Mouse (Mus musculus): ENCODE measurements at regions not wholly inside any gene's neighbourhood (a gene's known extent, or its start where the extent isn't known, plus 50 kb on each side); places are given as distances from the start of the nearest gene placed in this dataset.

GRCm38 (mm10) chr7:124591369-124591768, 608.7 kb downstream of the Hs3st4 start:
- Histone ChIP-seq H3K36me3 (ENCODE audit: control insufficient read depth, insufficient read depth, low read length) (no peaks in the 10 kb centered on the region), H3K27me3 (ENCODE audit: control insufficient read depth, insufficient read depth, low read length) (no peaks in the 10 kb centered on the region), H3K4me2 (replicated peaks; ENCODE audit: low read depth) (no peak overlapping the region), H3K4me1 (replicated peaks; ENCODE audit: control insufficient read depth, insufficient read depth) (no peaks in the 10 kb centered on the region), H3K9ac (ENCODE audit: low read length) (no peak overlapping the region), H3K4me3 (ENCODE audit: low read depth, low read length) (no peak overlapping the region), H3K9me3 (ENCODE audit: control insufficient read depth, low read length) (no peaks in the 10 kb centered on the region), H3K27ac (replicated peaks) (no peak overlapping the region)
- ATAC-seq (ENCODE audit: low FRiP score, low TSS enrichment) (no peak), DNase-seq (ENCODE audit: low spot score) (no peak)
- TF ChIP-seq EP300 (optimal IDR thresholded peaks at IDR 0.05), result no peak
- no peak for TF ChIP-seq CTCF (IDR thresholded peaks at IDR 0.05; ENCODE audit: low read depth)

DNA sequence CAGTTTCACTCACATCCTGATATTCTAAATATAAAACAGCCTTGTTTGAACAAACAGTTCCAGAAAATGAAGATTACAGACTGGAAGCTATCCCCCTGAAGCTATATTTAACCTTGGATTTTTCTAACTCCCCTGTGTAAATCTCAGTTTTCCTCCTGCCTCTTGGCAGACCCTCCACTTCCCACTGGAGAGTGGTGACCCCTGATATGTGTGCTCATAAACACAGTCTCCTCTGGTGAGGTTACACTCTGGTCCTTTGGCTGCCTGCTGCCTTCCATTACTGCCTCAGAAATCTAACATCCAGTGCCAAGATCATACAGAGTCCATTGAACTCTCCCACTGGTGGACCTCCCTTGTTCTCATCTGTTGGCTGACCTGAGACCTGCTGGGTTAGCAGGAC, 610.8 kb downstream of the Hs3st4 start:
- H3K27me3 ChIP-seq (ENCODE audit: control insufficient read depth, insufficient read depth, low read length), result no peaks in the 10 kb centered on the region
- no peak overlapping the region for H3K4me2 ChIP-seq (replicated peaks; ENCODE audit: low read depth)
- no peaks in the 10 kb centered on the region for H3K9me3 ChIP-seq (ENCODE audit: control insufficient read depth, low read length)
- no peaks in the 10 kb centered on the region for H3K36me3 ChIP-seq (ENCODE audit: control insufficient read depth, insufficient read depth, low read length)
- H3K9ac ChIP-seq (ENCODE audit: low read length), result no peak overlapping the region
- no peak for ATAC-seq (ENCODE audit: low FRiP score, low TSS enrichment)
- H3K27ac ChIP-seq (replicated peaks), result no peak overlapping the region
- DNase-seq (ENCODE audit: low spot score), result no peak
- no peaks in the 10 kb centered on the region for H3K4me1 ChIP-seq (replicated peaks; ENCODE audit: control insufficient read depth, insufficient read depth)
- H3K4me3 ChIP-seq (ENCODE audit: low read depth, low read length), result no peak overlapping the region
- TF ChIP-seq CTCF (IDR thresholded peaks at IDR 0.05; ENCODE audit: low read depth) (no peak), EP300 (optimal IDR thresholded peaks at IDR 0.05) (no peak)

- DNase-seq (ENCODE audit: low spot score) (no peak), ATAC-seq (ENCODE audit: low FRiP score, low TSS enrichment) (no peak)
- Histone ChIP-seq H3K9ac (ENCODE audit: low read length) (no peak overlapping the region), H3K9me3 (ENCODE audit: control insufficient read depth, low read length) (no peaks in the 10 kb centered on the region), H3K27me3 (ENCODE audit: control insufficient read depth, insufficient read depth, low read length) (no peaks in the 10 kb centered on the region), H3K36me3 (ENCODE audit: control insufficient read depth, insufficient read depth, low read length) (no peaks in the 10 kb centered on the region), H3K27ac (replicated peaks) (no peak overlapping the region), H3K4me1 (replicated peaks; ENCODE audit: control insufficient read depth, insufficient read depth) (no peaks in the 10 kb centered on the region), H3K4me3 (ENCODE audit: low read depth, low read length) (no peak overlapping the region), H3K4me2 (replicated peaks; ENCODE audit: low read depth) (no peak overlapping the region)
- 92% methylated on average over 6 of the region's 6 CpGs for WGBS
- TF ChIP-seq CTCF (IDR thresholded peaks at IDR 0.05; ENCODE audit: low read depth) (no peak), EP300 (optimal IDR thresholded peaks at IDR 0.05) (no peak)
Observed at GRCm38 (mm10) chr7:124600767-124601166, 618.1 kb downstream of the Hs3st4 start.

DNA sequence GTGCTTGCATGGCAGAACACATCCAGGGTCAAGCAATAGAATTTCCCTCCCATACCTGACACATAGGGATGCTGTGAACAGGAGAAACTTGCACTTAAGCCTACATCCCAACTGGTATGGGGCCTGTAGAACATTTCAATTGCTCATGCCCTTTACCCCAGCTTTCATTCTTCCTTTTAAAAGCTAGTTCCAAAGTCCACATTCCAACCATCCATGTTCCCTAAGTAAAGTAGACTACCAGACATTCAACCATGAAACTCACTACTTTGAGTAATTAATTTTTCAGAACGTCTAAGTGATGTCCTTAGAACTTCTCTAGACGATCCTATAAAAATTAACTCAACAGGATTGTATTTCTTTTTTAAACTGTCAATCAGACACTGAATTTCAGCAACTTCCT, 621.9 kb downstream of the Hs3st4 start:
- ATAC-seq (ENCODE audit: low FRiP score, low TSS enrichment) (no peak), DNase-seq (ENCODE audit: low spot score) (no peak)
- Histone ChIP-seq H3K9me3 (ENCODE audit: control insufficient read depth, low read length) (no peaks in the 10 kb centered on the region), H3K4me3 (ENCODE audit: low read depth, low read length) (no peak overlapping the region), H3K9ac (ENCODE audit: low read length) (no peak overlapping the region), H3K4me2 (replicated peaks; ENCODE audit: low read depth) (no peak overlapping the region), H3K27me3 (ENCODE audit: control insufficient read depth, insufficient read depth, low read length) (no peaks in the 10 kb centered on the region), H3K27ac (replicated peaks) (no peak overlapping the region), H3K36me3 (ENCODE audit: control insufficient read depth, insufficient read depth, low read length) (no peaks in the 10 kb centered on the region), H3K4me1 (replicated peaks; ENCODE audit: control insufficient read depth, insufficient read depth) (no peaks in the 10 kb centered on the region)
- WGBS, result 71% methylated on average over 2 of the region's 2 CpGs
- TF ChIP-seq EP300 (optimal IDR thresholded peaks at IDR 0.05) (no peak), CTCF (IDR thresholded peaks at IDR 0.05; ENCODE audit: low read depth) (no peak)

- H3K4me2 ChIP-seq (replicated peaks; ENCODE audit: low read depth), result no peak overlapping the region
- no peaks in the 10 kb centered on the region for H3K4me1 ChIP-seq (replicated peaks; ENCODE audit: control insufficient read depth, insufficient read depth)
- DNase-seq (ENCODE audit: low spot score) (no peak), ATAC-seq (ENCODE audit: low FRiP score, low TSS enrichment) (no peak)
- WGBS, result 47% methylated on average over 1 of the region's 1 CpGs
- H3K9ac ChIP-seq (ENCODE audit: low read length), result no peak overlapping the region
- no peak overlapping the region for H3K4me3 ChIP-seq (ENCODE audit: low read depth, low read length)
- H3K27ac ChIP-seq (replicated peaks), result no peak overlapping the region
- H3K27me3 ChIP-seq (ENCODE audit: control insufficient read depth, insufficient read depth, low read length), result no peaks in the 10 kb centered on the region
- no peaks in the 10 kb centered on the region for H3K36me3 ChIP-seq (ENCODE audit: control insufficient read depth, insufficient read depth, low read length)
- no peaks in the 10 kb centered on the region for H3K9me3 ChIP-seq (ENCODE audit: control insufficient read depth, low read length)
- TF ChIP-seq EP300 (optimal IDR thresholded peaks at IDR 0.05), result no peak
- TF ChIP-seq CTCF (IDR thresholded peaks at IDR 0.05; ENCODE audit: low read depth), result no peak
Observed at GRCm38 (mm10) chr7:124605978-124606377, 623.3 kb downstream of the Hs3st4 start.

GRCm38 (mm10) chr7:124607061-124607460, 624.4 kb downstream of the Hs3st4 start:
- H3K9ac ChIP-seq (ENCODE audit: low read length), result no peak overlapping the region
- no peak for ATAC-seq (ENCODE audit: low FRiP score, low TSS enrichment)
- H3K27ac ChIP-seq (replicated peaks), result no peak overlapping the region

More at GRCm38 (mm10) chr7:124607061-124607460, 624.4 kb downstream of the Hs3st4 start:
- DNase-seq (ENCODE audit: low spot score), result no peak
- no peak for TF ChIP-seq CTCF (IDR thresholded peaks at IDR 0.05; ENCODE audit: low read depth)
- no peak for TF ChIP-seq EP300 (optimal IDR thresholded peaks at IDR 0.05)
- H3K36me3 ChIP-seq (ENCODE audit: control insufficient read depth, insufficient read depth, low read length), result no peaks in the 10 kb centered on the region
- no peaks in the 10 kb centered on the region for H3K27me3 ChIP-seq (ENCODE audit: control insufficient read depth, insufficient read depth, low read length)
- H3K4me3 ChIP-seq (ENCODE audit: low read depth, low read length), result no peak overlapping the region
- no peak overlapping the region for H3K4me2 ChIP-seq (replicated peaks; ENCODE audit: low read depth)
- no peaks in the 10 kb centered on the region for H3K9me3 ChIP-seq (ENCODE audit: control insufficient read depth, low read length)
- H3K4me1 ChIP-seq (replicated peaks; ENCODE audit: control insufficient read depth, insufficient read depth), result no peaks in the 10 kb centered on the region
